Mouse (Mus musculus) c-Kit-negative CD71-positive TER-119-positive erythroid progenitor cells, embryonic 14.5 days (primary cell): ENCODE data around the gene Sox13.

Experiments used
- DNase-seq: peaks from one replicate; pipeline ENCODE4 v3.0.0-alpha.2; 2013; ENCODE audit warnings: low read depth, low spot score

The Sox13 gene

GRCm38 (mm10) chr1:133400014-133400725 lies 24.0 kb downstream of the Sox13 start:
- no peak for DNase-seq

- no peak for DNase-seq
Measured at GRCm38 (mm10) chr1:133397483-133398237, 26.5 kb downstream of the Sox13 start.

- DNase-seq = no peak
Measured at GRCm38 (mm10) chr1:133397094-133397482, 27.1 kb downstream of the Sox13 start.

GRCm38 (mm10) chr1:133396693-133397092 lies 27.5 kb downstream of the Sox13 start:
- no peak for DNase-seq

GRCm38 (mm10) chr1:133394702-133395101 lies 29.5 kb downstream of the Sox13 start:
- no peak for DNase-seq

GRCm38 (mm10) chr1:133387539-133388268 lies 36.5 kb downstream of the Sox13 start:
- DNase-seq = no peak

GRCm38 (mm10) chr1:133386209-133386608 lies 38.0 kb downstream of the Sox13 start:
- DNase-seq = no peak

GRCm38 (mm10) chr1:133385506-133385905 lies 38.7 kb downstream of the Sox13 start:
- no peak for DNase-seq

- no peak for DNase-seq
Measured at GRCm38 (mm10) chr1:133383157-133383783, 40.9 kb downstream of the Sox13 start.

GRCm38 (mm10) chr1:133382552-133383155 lies 41.5 kb downstream of the Sox13 start:
- DNase-seq = no peak

- peak; percentile 42 for DNase-seq
Measured at GRCm38 (mm10) chr1:133382008-133382407, 42.2 kb downstream of the Sox13 start.

- no peak for DNase-seq
Measured at GRCm38 (mm10) chr1:133380347-133381065, 43.7 kb downstream of the Sox13 start.

- DNase-seq = no peak
Measured at GRCm38 (mm10) chr1:133379986-133380320, 44.2 kb downstream of the Sox13 start.

GRCm38 (mm10) chr1:133379254-133379985 lies 44.8 kb downstream of the Sox13 start:
- no peak for DNase-seq

- no peak for DNase-seq
Measured at GRCm38 (mm10) chr1:133377547-133377946, 46.6 kb downstream of the Sox13 start.

- no peak for DNase-seq
Measured at GRCm38 (mm10) chr1:133375696-133376346, 48.4 kb downstream of the Sox13 start.

GRCm38 (mm10) chr1:133372113-133372512 lies 52.1 kb downstream of the Sox13 start:
- DNase-seq = no peak

- DNase-seq = no peak
Measured at GRCm38 (mm10) chr1:133371431-133371830, 52.7 kb downstream of the Sox13 start.

- DNase-seq = no peak
Measured at GRCm38 (mm10) chr1:133370352-133370751, 53.8 kb downstream of the Sox13 start.

GRCm38 (mm10) chr1:133368644-133369043 lies 55.5 kb downstream of the Sox13 start:
- no peak for DNase-seq
